Mouse (Mus musculus): ENCODE measurements around the gene Map4k2. TPM values are rescaled to one million over a fixed set of nuclear protein-coding genes. Genes with fewer than 3 reads are reported as not detected.
A peak's percentile ranks its signal among the peaks of the same experiment; 100 is the strongest.
"Not testable (repeated sequence)": the region's sequence is repeated elsewhere in the genome, so short reads cannot be mapped to it uniquely, and the experiment has no call there.

The Map4k2 gene
- 10 to 100 TPM; 52.3 to 52.4 TPM for total RNA-seq (2021)

- intact Hi-C loops (cut with DNase I) = no loop called here
- DNase-seq = peak; percentile 86 to 88
Measured at GRCm38 (mm10) chr19:6340524-6341452, at the start of gene Map4k2. Gene Map4k2, plus strand, starts transcription at chr19:6341135.

GRCm38 (mm10) chr19:6292262-6292661 is 48.7 kb upstream of the Map4k2 start:
- intact Hi-C loops (cut with DNase I) = no loop called here
- no peak for DNase-seq

- DNase-seq = no peak
- intact Hi-C loops (cut with DNase I) = no loop called here
Measured at GRCm38 (mm10) chr19:6294301-6294700, 46.6 kb upstream of the Map4k2 start.

- DNase-seq = no peak
- intact Hi-C loops (cut with DNase I) = no loop called here
Measured at GRCm38 (mm10) chr19:6296551-6297210, 44.3 kb upstream of the Map4k2 start.

GRCm38 (mm10) chr19:6297641-6298040 is 43.3 kb upstream of the Map4k2 start:
- intact Hi-C loops (cut with DNase I) = no loop called here
- DNase-seq = peak; percentile 50 to 58

- no peak for DNase-seq
- intact Hi-C loops (cut with DNase I) = no loop called here
Measured at GRCm38 (mm10) chr19:6299003-6299402, 41.9 kb upstream of the Map4k2 start.

- peak; percentile 50 to 56 for DNase-seq
- intact Hi-C loops (cut with DNase I) = loop anchor here (2.0 kb wide), 1 partner anchor 17 kb away; no protein-coding TSS in a partner anchor
Measured at GRCm38 (mm10) chr19:6299450-6300267, 41.3 kb upstream of the Map4k2 start.

GRCm38 (mm10) chr19:6300402-6300841 is 40.5 kb upstream of the Map4k2 start:
- intact Hi-C loops (cut with DNase I) = loop anchor here (2.0 kb wide), 1 partner anchor 18 kb away; no protein-coding TSS in a partner anchor
- DNase-seq = peak; percentile 65

GRCm38 (mm10) chr19:6302114-6302513 is 38.8 kb upstream of the Map4k2 start:
- DNase-seq = no peak
- intact Hi-C loops (cut with DNase I) = no loop called here

- peak; percentile 70 to 71 for DNase-seq
- intact Hi-C loops (cut with DNase I) = no loop called here
Measured at GRCm38 (mm10) chr19:6302522-6302921, 38.4 kb upstream of the Map4k2 start.

GRCm38 (mm10) chr19:6303831-6304230 is 37.1 kb upstream of the Map4k2 start:
- intact Hi-C loops (cut with DNase I) = loop anchor here (1.0 kb wide), 1 partner anchor 36 kb away; no protein-coding TSS in a partner anchor
- DNase-seq = no peak

- intact Hi-C loops (cut with DNase I) = loop anchor here (1.0 kb wide), 1 partner anchor 37 kb away; no protein-coding TSS in a partner anchor
- DNase-seq = peak; percentile 93 to 96
Measured at GRCm38 (mm10) chr19:6304787-6305516, 36.0 kb upstream of the Map4k2 start.

- intact Hi-C loops (cut with DNase I) = loop anchor here (2.0 kb wide), 1 partner anchor 25 kb away; no protein-coding TSS in a partner anchor
- no peak for DNase-seq
Measured at GRCm38 (mm10) chr19:6305517-6306115, 35.3 kb upstream of the Map4k2 start.

GRCm38 (mm10) chr19:6306137-6306551 is 34.8 kb upstream of the Map4k2 start, which contains the start of gene Cdc42bpg:
Gene Cdc42bpg, plus strand, starts transcription at chr19:6306456.
- intact Hi-C loops (cut with DNase I) = loop anchor here (2.0 kb wide), 1 partner anchor 25 kb away; no protein-coding TSS in a partner anchor

GRCm38 (mm10) chr19:6306586-6306985 is 34.3 kb upstream of the Map4k2 start:
- intact Hi-C loops (cut with DNase I) = loop anchor here (2.0 kb wide), 1 partner anchor 24 kb away; no protein-coding TSS in a partner anchor
- DNase-seq = peak; percentile 83 to 92

More at GRCm38 (mm10) chr19:6306137-6306551, 34.8 kb upstream of the Map4k2 start, which contains the start of gene Cdc42bpg:
- DNase-seq = peak; percentile 86 to 89

GRCm38 (mm10) chr19:6307733-6308531 is 33.0 kb upstream of the Map4k2 start:
- intact Hi-C loops (cut with DNase I) = loop anchor here (2.0 kb wide), 1 partner anchor 23 kb away; no protein-coding TSS in a partner anchor
- no peak for DNase-seq

- intact Hi-C loops (cut with DNase I) = no loop called here
- no peak for DNase-seq
Measured at GRCm38 (mm10) chr19:6310181-6310580, 30.8 kb upstream of the Map4k2 start.

- intact Hi-C loops (cut with DNase I); DNase-seq: not testable (repeated sequence)
Measured at GRCm38 (mm10) chr19:6311783-6312182, 29.2 kb upstream of the Map4k2 start.
